Mouse (Mus musculus) embryonic facial prominence, embryonic 15.5 days (tissue): ENCODE results near the gene Boll. TPM values are rescaled to one million over a fixed set of nuclear protein-coding genes. Genes with fewer than 3 reads are reported as not detected.
"Not testable (repeated sequence)": the region's sequence is repeated elsewhere in the genome, so short reads cannot be mapped to it uniquely, and the experiment has no call there.

ENCODE experiments used
- ATAC-seq: fragments of 200-750 bp; cut with Nextera tagmentation; 2 replicates; pipeline ENCODE4 v1.8.0; 2017; ENCODE audit warnings: low read depth, moderate TSS enrichment; ENCODE audit not compliant: insufficient number of reproducible peaks, low FRiP score, low TSS enrichment
- H3K27ac ChIP-seq: fragments of 300-500 bp; sonication (generic); replicated peaks from 2 replicates; pipeline ENCODE4 v1.5.1; 2015; ENCODE audit warnings: mild to moderate bottlenecking, inconsistent platforms
- H3K27me3 ChIP-seq: fragments of 300-500 bp; sonication (generic); 2 replicates; pipeline ENCODE4 v1.6.1; 2015; ENCODE audit warnings: inconsistent platforms
- H3K36me3 ChIP-seq: fragments of 300-500 bp; sonication (generic); 2 replicates; pipeline ENCODE4 v1.6.1; 2015; ENCODE audit warnings: mild to moderate bottlenecking, inconsistent platforms
- H3K4me1 ChIP-seq: fragments of 300-500 bp; sonication (generic); 2 replicates; pipeline ENCODE4 v1.6.1; 2015; ENCODE audit warnings: inconsistent platforms
- H3K4me2 ChIP-seq: fragments of 300-500 bp; sonication (generic); replicated peaks from 2 replicates; pipeline ENCODE4 v1.6.1; 2015; ENCODE audit warnings: mild to moderate bottlenecking, inconsistent platforms
- H3K4me3 ChIP-seq: fragments of 300-500 bp; sonication (generic); replicated peaks from 2 replicates; pipeline ENCODE4 v1.5.1; 2015; ENCODE audit warnings: mild to moderate bottlenecking, inconsistent platforms
- H3K9ac ChIP-seq: fragments of 300-500 bp; sonication (generic); 2 replicates; pipeline ENCODE4 v1.6.1; 2015; ENCODE audit warnings: inconsistent platforms
- H3K9me3 ChIP-seq: fragments of 300-500 bp; sonication (generic); replicated peaks from 2 replicates; pipeline ENCODE4 v1.6.1; 2016; ENCODE audit warnings: inconsistent platforms
- WGBS: fragments of 180-500 bp; shearing (Covaris S2); methylation state at CpG from one replicate; pipeline ENCODE4 v1.1.7; 2015; 5-methylcytosine and 5-hydroxymethylcytosine counted together
- polyA plus RNA-seq: library from polyadenylated mRNA; unstranded; fragments of >200 nt; fragmentation: Nextera tagmentation; extraction: Ambion mirVana; gene quantifications from 2 replicates; pipeline ENCODE4 v1.2.1, GENCODE M21; 2015

Boll gene
- polyA plus RNA-seq, 1 experiment from 2014 or later = 0.32 TPM

- H3K9ac ChIP-seq = no peak overlapping the region
- H3K9me3 ChIP-seq = no peaks in the 10 kb centered on the region
- H3K27ac ChIP-seq = no peak overlapping the region
- H3K36me3 ChIP-seq = no peaks in the 10 kb centered on the region
- no peak for ATAC-seq
- no peak overlapping the region for H3K4me3 ChIP-seq
- no peaks in the 10 kb centered on the region for H3K27me3 ChIP-seq
- H3K4me1 ChIP-seq = no peaks in the 10 kb centered on the region
- H3K4me2 ChIP-seq = no peak overlapping the region
- 81% methylated on average over 2 of the region's 2 CpGs for WGBS
Measured at GRCm38 (mm10) chr1:55380527-55380926, 17.3 kb upstream of the Boll start.

- no peaks in the 10 kb centered on the region for H3K9me3 ChIP-seq
- no peaks in the 10 kb centered on the region for H3K36me3 ChIP-seq
- no peak overlapping the region for H3K4me2 ChIP-seq
- no peak overlapping the region for H3K4me3 ChIP-seq
- 84% methylated on average over 3 of the region's 3 CpGs for WGBS
- H3K27me3 ChIP-seq = no peaks in the 10 kb centered on the region
- no peak overlapping the region for H3K9ac ChIP-seq
- no peaks in the 10 kb centered on the region for H3K4me1 ChIP-seq
- H3K27ac ChIP-seq = no peak overlapping the region
- ATAC-seq = no peak
Measured at GRCm38 (mm10) chr1:55372626-55373025, 9.4 kb upstream of the Boll start.

- 2% methylated on average over 27 of the region's 27 CpGs for whole genome bisulfite sequencing
Measured at GRCm38 (mm10) chr1:55363586-55363985, 317 bp upstream of the Boll start.

GRCm38 (mm10) chr1:55362634-55363033, 635 bp downstream of the Boll start:
- peak overlapping the region; percentile 67 for H3K4me2 ChIP-seq
- WGBS = 51% methylated on average over 49 of the region's 49 CpGs
- H3K9me3 ChIP-seq = peaks cover 5% of the 10 kb centered on the region; the same call in 1 of the 2 replicates
- no peak overlapping the region for H3K27ac ChIP-seq
- H3K4me1 ChIP-seq = peaks cover 10% of the 10 kb centered on the region
- H3K27me3 ChIP-seq = peaks cover 20% of the 10 kb centered on the region
- no peaks in the 10 kb centered on the region for H3K36me3 ChIP-seq
- 0 out of 2 replicates have a peak, but pooled peaks have one; percentile 39 for ATAC-seq
- H3K9ac ChIP-seq = no peak overlapping the region
- H3K4me3 ChIP-seq = peak overlapping the region; percentile 50

More at GRCm38 (mm10) chr1:55363586-55363985, 317 bp upstream of the Boll start:
- peaks cover 10% of the 10 kb centered on the region for H3K4me1 ChIP-seq
- peak overlapping the region; percentile 67 for H3K4me2 ChIP-seq
- peak overlapping the region; percentile 50 for H3K4me3 ChIP-seq
- peaks cover 20% of the 10 kb centered on the region for H3K27me3 ChIP-seq
- no peak overlapping the region for H3K9ac ChIP-seq
- peak; percentile 84 for ATAC-seq
- no peak overlapping the region for H3K27ac ChIP-seq
- H3K9me3 ChIP-seq = peaks cover 5% of the 10 kb centered on the region; the same call in 1 of the 2 replicates
- no peaks in the 10 kb centered on the region for H3K36me3 ChIP-seq

GRCm38 (mm10) chr1:55351914-55352313, 11.4 kb downstream of the Boll start:
- not testable (repeated sequence) for ATAC-seq, H3K9ac ChIP-seq, H3K27ac ChIP-seq, H3K4me1 ChIP-seq, H3K4me3 ChIP-seq, H3K4me2 ChIP-seq, H3K27me3 ChIP-seq, H3K36me3 ChIP-seq, H3K9me3 ChIP-seq
- 73% methylated on average over 2 of the region's 2 CpGs for WGBS

- H3K27me3 ChIP-seq, ATAC-seq, H3K9ac ChIP-seq, H3K27ac ChIP-seq, H3K4me1 ChIP-seq, H3K4me3 ChIP-seq, H3K4me2 ChIP-seq, H3K9me3 ChIP-seq, H3K36me3 ChIP-seq: not testable (repeated sequence)
- WGBS = 79% methylated on average over 5 of the region's 5 CpGs
Measured at GRCm38 (mm10) chr1:55325496-55325895, 37.8 kb downstream of the Boll start.

- no peak for ATAC-seq
- H3K9me3 ChIP-seq = no peaks in the 10 kb centered on the region
- H3K4me3 ChIP-seq = no peak overlapping the region
- H3K36me3 ChIP-seq = no peaks in the 10 kb centered on the region
- no peaks in the 10 kb centered on the region for H3K4me1 ChIP-seq
- no peak overlapping the region for H3K4me2 ChIP-seq
- H3K9ac ChIP-seq = no peak overlapping the region
- no peak overlapping the region for H3K27ac ChIP-seq
- H3K27me3 ChIP-seq = no peaks in the 10 kb centered on the region
Measured at GRCm38 (mm10) chr1:55301077-55301476, 62.2 kb downstream of the Boll start.

GRCm38 (mm10) chr1:55279081-55279480, 84.2 kb downstream of the Boll start:
- H3K4me1 ChIP-seq = no peaks in the 10 kb centered on the region
- no peak overlapping the region for H3K9ac ChIP-seq
- H3K4me3 ChIP-seq = no peak overlapping the region
- no peak for ATAC-seq
- no peak overlapping the region for H3K27ac ChIP-seq
- 66% methylated on average over 9 of the region's 9 CpGs for WGBS
- no peak overlapping the region for H3K4me2 ChIP-seq
- no peaks in the 10 kb centered on the region for H3K9me3 ChIP-seq
- H3K36me3 ChIP-seq = no peaks in the 10 kb centered on the region
- H3K27me3 ChIP-seq = no peaks in the 10 kb centered on the region

- no peak overlapping the region for H3K27ac ChIP-seq
- no peaks in the 10 kb centered on the region for H3K36me3 ChIP-seq
- H3K27me3 ChIP-seq = no peaks in the 10 kb centered on the region
- WGBS = 66% methylated on average over 2 of the region's 2 CpGs
- H3K9ac ChIP-seq = no peak overlapping the region
- no peak overlapping the region for H3K4me2 ChIP-seq
- H3K4me3 ChIP-seq = no peak overlapping the region
- no peaks in the 10 kb centered on the region for H3K9me3 ChIP-seq
- ATAC-seq = no peak
- no peaks in the 10 kb centered on the region for H3K4me1 ChIP-seq
Measured at GRCm38 (mm10) chr1:55265447-55265846, 97.8 kb downstream of the Boll start.

- ATAC-seq = no peak
- H3K27me3 ChIP-seq = no peaks in the 10 kb centered on the region
- H3K9me3 ChIP-seq = no peaks in the 10 kb centered on the region
- H3K4me3 ChIP-seq = no peak overlapping the region
- H3K36me3 ChIP-seq = no peaks in the 10 kb centered on the region
- no peak overlapping the region for H3K9ac ChIP-seq
- no peaks in the 10 kb centered on the region for H3K4me1 ChIP-seq
- H3K27ac ChIP-seq = no peak overlapping the region
- 18% methylated on average over 2 of the region's 2 CpGs for WGBS
- no peak overlapping the region for H3K4me2 ChIP-seq
Measured at GRCm38 (mm10) chr1:55264385-55264784, 98.9 kb downstream of the Boll start.

- H3K4me1 ChIP-seq = no peaks in the 10 kb centered on the region
- no peak overlapping the region for H3K4me3 ChIP-seq
- H3K4me2 ChIP-seq = no peak overlapping the region
- no peaks in the 10 kb centered on the region for H3K27me3 ChIP-seq
- H3K9me3 ChIP-seq = no peaks in the 10 kb centered on the region
- no peaks in the 10 kb centered on the region for H3K36me3 ChIP-seq
- 81% methylated on average over 2 of the region's 2 CpGs for WGBS
- no peak overlapping the region for H3K9ac ChIP-seq
- ATAC-seq = no peak
- no peak overlapping the region for H3K27ac ChIP-seq
Measured at GRCm38 (mm10) chr1:55246374-55246773, 116.9 kb downstream of the Boll start.

- peak overlapping the region; percentile 66 for H3K4me2 ChIP-seq
- no peak for ATAC-seq
- H3K4me1 ChIP-seq = peaks cover 18% of the 10 kb centered on the region
- 0% methylated on average over 1 of the region's 1 CpGs for WGBS
- H3K27me3 ChIP-seq = no peaks in the 10 kb centered on the region
- H3K27ac ChIP-seq = no peak overlapping the region
- no peaks in the 10 kb centered on the region for H3K9me3 ChIP-seq
- H3K9ac ChIP-seq = no peak overlapping the region
- H3K4me3 ChIP-seq = peak overlapping the region; percentile 74
- H3K36me3 ChIP-seq = no peaks in the 10 kb centered on the region
Measured at GRCm38 (mm10) chr1:55239237-55239636, 124.0 kb downstream of the Boll start.
